Mouse (Mus musculus): ENCODE measurements around the gene Nhej1.

DNA sequence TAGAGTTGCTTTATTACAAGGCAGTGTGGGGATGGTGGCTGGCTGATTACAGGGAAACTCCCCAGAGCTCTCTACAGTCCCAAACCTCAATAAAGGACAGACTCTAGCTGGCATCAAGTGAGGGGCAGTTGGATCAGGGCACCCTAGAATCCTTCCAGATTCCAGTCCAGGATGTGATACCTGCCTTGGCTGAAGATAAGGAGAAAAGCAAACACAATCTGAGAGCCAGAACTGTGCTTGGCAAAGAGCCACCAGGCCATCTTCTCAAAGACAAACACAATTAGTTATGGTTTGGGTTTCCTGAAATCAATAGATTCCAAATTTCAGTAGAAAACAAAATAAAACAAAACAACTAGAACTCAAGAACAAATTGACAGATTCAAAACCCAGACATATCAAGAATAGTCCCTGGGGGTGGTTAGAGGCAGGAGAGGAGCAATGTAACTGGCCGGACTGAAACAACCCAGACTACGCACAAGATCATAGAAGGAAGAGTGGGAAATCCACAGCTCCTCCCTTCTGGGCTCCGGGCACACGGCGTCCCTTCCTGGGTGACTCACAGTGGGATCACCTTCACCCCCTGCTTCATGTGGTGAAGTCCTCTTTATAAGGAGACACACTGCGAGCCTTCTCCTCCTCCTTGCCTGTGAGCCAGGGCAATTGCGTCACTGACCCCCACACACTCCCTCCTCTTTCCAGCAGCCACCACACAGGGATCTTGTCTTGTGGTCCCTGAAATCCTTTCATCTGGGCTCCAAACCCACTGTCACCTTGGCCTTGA is 100.4 kb downstream of the Nhej1 start:
- TF ChIP-seq POLR2A (IDR thresholded peaks at IDR 0.05; ENCODE audit: low read depth, low read length) (no peak), CTCF (IDR thresholded peaks at IDR 0.05; ENCODE audit: extremely low read depth, insufficient read depth, insufficient read length, insufficient replicate concordance) (no peak)

Data from spleen, adult 2 months (tissue).